Mouse (Mus musculus) forebrain, embryonic 11.5 days (tissue): ENCODE data around the gene Ablim1. TPM values are rescaled to one million over a fixed set of nuclear protein-coding genes. Genes with fewer than 3 reads are reported as not detected.

Experiments
- ATAC-seq: fragments of 200-750 bp; cut with Nextera tagmentation; replicated peaks from 2 replicates; pipeline ENCODE4 v1.8.0; 2017; ENCODE audit warnings: moderate TSS enrichment; ENCODE audit not compliant: low FRiP score
- DNase-seq: peaks from one replicate; pipeline ENCODE4 v3.0.0-alpha.2; 2017; ENCODE audit warnings: low spot score
- H3K27ac ChIP-seq: fragments of 300-500 bp; sonication (generic); 2 replicates; pipeline ENCODE4 v1.5.1; 2014; ENCODE audit warnings: low read depth, low read length
- H3K27me3 ChIP-seq: fragments of 300-500 bp; sonication (generic); 2 replicates; pipeline ENCODE4 v1.6.1; 2014; ENCODE audit warnings: mild to moderate bottlenecking, low read length, mixed read lengths; ENCODE audit not compliant: control insufficient read depth, insufficient read depth
- H3K36me3 ChIP-seq: fragments of 300-500 bp; sonication (generic); 2 replicates; pipeline ENCODE4 v1.6.1; 2014; ENCODE audit warnings: mild to moderate bottlenecking, low read length, moderate library complexity, mixed read lengths; ENCODE audit not compliant: control insufficient read depth, insufficient read depth
- H3K4me1 ChIP-seq: fragments of 300-500 bp; sonication (generic); replicated peaks from 2 replicates; pipeline ENCODE4 v1.6.1; 2014; ENCODE audit warnings: low read length, mixed read lengths; ENCODE audit not compliant: control insufficient read depth, insufficient read depth
- H3K4me2 ChIP-seq: fragments of 300-500 bp; sonication (generic); 2 replicates; pipeline ENCODE4 v1.6.1; 2014; ENCODE audit warnings: low read depth, mild to moderate bottlenecking, low read length, moderate library complexity, mixed read lengths; ENCODE audit not compliant: severe bottlenecking
- H3K4me3 ChIP-seq: fragments of 300-500 bp; sonication (generic); 2 replicates; pipeline ENCODE4 v1.5.1; 2014; ENCODE audit warnings: low read depth, low read length
- H3K9ac ChIP-seq: fragments of 300-500 bp; sonication (generic); 2 replicates; pipeline ENCODE4 v1.6.1; 2014; ENCODE audit warnings: low read length
- H3K9me3 ChIP-seq: fragments of 300-500 bp; sonication (generic); 2 replicates; pipeline ENCODE4 v1.6.1; 2016; ENCODE audit warnings: low read length, mixed read lengths; ENCODE audit not compliant: control insufficient read depth
- WGBS: fragments of 180-500 bp; shearing (Covaris S2); extraction: QIAGEN DNeasy Blood & Tissue Kit; methylation state at CpG from one replicate; pipeline ENCODE4 v1.1.7; 2014; 5-methylcytosine and 5-hydroxymethylcytosine counted together
- polyA plus RNA-seq: library from polyadenylated mRNA; unstranded; fragments of >200 nt; fragmentation: Nextera tagmentation; extraction: Ambion mirVana; gene quantifications from 2 replicates; pipeline ENCODE4 v1.2.1, GENCODE M21; 2014

Ablim1 gene
- 17.0 and 19.9 TPM in 2 replicates for polyA plus RNA-seq

DNA sequence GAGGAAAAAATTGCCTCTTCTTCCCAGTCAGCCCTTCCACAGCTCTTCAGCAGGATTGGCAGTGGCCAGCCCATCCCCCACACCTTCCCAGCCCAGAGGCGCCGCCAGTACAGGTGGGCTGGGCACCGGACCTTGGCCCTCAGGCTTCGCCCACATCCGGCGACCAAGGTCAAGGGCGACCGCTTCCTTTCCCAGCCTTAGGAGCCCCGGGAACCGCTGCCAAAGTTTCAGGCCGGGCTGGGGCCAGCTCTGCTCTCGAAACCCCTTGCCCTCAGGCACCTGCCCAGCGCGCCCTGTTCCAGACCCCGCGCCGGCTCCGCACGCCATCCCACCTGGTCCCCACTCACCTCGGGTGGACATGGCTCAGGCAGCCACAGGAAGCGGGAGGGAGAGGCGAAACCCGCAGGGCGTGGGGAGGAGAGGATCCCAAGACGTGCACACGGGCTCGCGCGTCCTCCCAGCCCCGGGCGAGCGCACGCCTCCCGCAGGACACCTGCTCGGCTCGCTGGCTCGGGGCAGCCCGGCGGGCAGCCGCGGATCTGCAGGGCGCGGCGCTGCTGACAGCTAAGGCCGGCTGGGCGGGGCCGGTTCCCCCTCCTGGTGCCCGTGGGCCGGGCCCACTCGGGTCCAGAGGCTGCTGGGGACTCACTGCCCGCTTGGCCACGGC, at the start of gene Ablim1:
Ablim1 (minus strand) TSS at position 574 of the 667 bp plus-strand sequence.
- no peaks in the 10 kb centered on the region for H3K9me3 ChIP-seq
- peak within 1 kb of the TSS; percentile 57 for H3K9ac ChIP-seq
- H3K27ac ChIP-seq = no peak within 1 kb of the TSS
- WGBS = under 1% methylated on average over 49 of the region's 52 CpGs
- H3K4me3 ChIP-seq = peak within 1 kb of the TSS; percentile 49
- peaks cover 15% of the 10 kb centered on the region for H3K27me3 ChIP-seq
- ATAC-seq = no peak
- peaks cover 5% of the 10 kb centered on the region for H3K4me1 ChIP-seq
- H3K4me2 ChIP-seq = peak within 1 kb of the TSS; percentile 99
- peak; percentile 61 for DNase-seq
- no peaks in the 10 kb centered on the region for H3K36me3 ChIP-seq

DNA sequence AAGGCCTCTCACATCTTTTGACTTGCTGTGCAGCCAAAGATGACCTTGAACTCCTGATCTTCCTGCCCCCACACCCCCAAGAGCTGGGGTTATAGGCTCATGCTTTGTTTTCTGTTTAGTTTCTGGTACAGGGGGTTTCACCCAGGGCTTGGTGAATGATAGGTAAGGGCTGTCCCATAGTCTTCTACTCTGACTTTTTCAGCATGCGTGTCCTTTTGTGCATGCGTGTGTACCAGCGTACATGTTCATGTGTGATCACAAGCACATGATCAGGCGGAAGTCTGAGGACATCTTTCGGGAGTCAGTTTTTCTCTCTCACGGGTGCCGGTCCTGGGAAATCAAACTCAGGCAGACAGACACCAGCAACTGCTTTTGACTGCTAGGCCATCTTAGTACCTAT, 48.8 kb upstream of the Ablim1 start:
- 92% methylated on average over 7 of the region's 7 CpGs for WGBS
- H3K9me3 ChIP-seq = no peaks in the 10 kb centered on the region
- ATAC-seq (no peak), DNase-seq (no peak)
- H3K4me3 ChIP-seq = no peak overlapping the region
- H3K36me3 ChIP-seq = no peaks in the 10 kb centered on the region; the same call in 1 of the 2 replicates
- no peak overlapping the region for H3K27ac ChIP-seq
- H3K9ac ChIP-seq = no peak overlapping the region; the same call in 1 of the 2 replicates
- H3K4me1 ChIP-seq = peaks cover 24% of the 10 kb centered on the region
- no peaks in the 10 kb centered on the region for H3K27me3 ChIP-seq
- H3K4me2 ChIP-seq = peak overlapping the region; percentile 29; the same call in 1 of the 2 replicates

DNA sequence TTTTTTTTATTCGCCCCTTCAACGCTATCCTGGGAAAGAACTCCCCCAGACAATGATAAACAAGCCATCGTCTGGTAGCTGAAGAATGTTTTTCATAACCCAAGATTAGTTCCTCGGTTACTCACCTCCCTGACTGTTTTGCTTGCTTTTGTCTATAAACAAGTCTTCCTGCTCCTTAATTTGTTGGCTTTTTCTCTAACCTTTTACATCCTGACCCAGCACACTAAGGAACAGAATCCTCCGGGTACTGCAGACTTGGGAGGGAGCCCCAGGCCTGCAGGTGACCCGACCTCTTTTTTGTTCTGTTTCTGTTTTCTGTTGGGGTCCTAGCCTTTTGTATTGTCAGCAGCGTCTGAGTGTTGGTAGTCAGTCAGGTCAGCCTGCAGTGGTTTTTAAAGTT, 48.4 kb upstream of the Ablim1 start:
- peak overlapping the region; percentile 9; the same call in 1 of the 2 replicates for H3K9ac ChIP-seq
- H3K27ac ChIP-seq = no peak overlapping the region
- H3K27me3 ChIP-seq = no peaks in the 10 kb centered on the region
- H3K9me3 ChIP-seq = no peaks in the 10 kb centered on the region
- H3K4me2 ChIP-seq = peak overlapping the region; percentile 29; the same call in 1 of the 2 replicates
- DNase-seq (no peak), ATAC-seq (no peak)
- H3K4me3 ChIP-seq = no peak overlapping the region
- no peaks in the 10 kb centered on the region for H3K36me3 ChIP-seq
- WGBS = 35% methylated on average over 7 of the region's 7 CpGs
- H3K4me1 ChIP-seq = peaks cover 21% of the 10 kb centered on the region

DNA sequence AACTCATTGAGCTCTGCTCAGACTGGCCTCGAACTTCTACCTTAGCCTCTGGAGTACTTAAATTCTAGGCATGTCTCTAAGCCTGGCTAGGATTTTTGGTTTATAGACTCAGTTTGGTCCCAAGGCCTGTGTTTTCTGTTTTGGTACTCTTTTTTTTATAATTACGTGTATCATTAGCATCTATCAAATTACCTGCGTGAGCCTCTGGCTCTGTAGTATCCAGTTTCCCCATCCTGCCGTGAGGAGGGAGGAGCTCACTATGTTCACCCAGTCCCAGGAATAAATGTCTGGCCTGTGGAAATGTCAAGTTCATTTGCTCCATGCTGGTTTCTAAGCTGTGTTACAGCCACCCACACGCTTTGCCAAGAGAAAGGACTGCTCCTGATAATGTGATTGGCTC, 47.9 kb upstream of the Ablim1 start:
- 50% methylated on average over 5 of the region's 5 CpGs for WGBS
- no peaks in the 10 kb centered on the region for H3K27me3 ChIP-seq
- no peak for ATAC-seq
- no peak overlapping the region for H3K4me3 ChIP-seq
- H3K36me3 ChIP-seq = no peaks in the 10 kb centered on the region
- H3K9ac ChIP-seq = peak overlapping the region; percentile 9
- H3K27ac ChIP-seq = no peak overlapping the region
- H3K4me1 ChIP-seq = peaks cover 21% of the 10 kb centered on the region
- H3K9me3 ChIP-seq = no peaks in the 10 kb centered on the region
- peak overlapping the region; percentile 29 for H3K4me2 ChIP-seq
- peak; percentile 46 for DNase-seq

DNA sequence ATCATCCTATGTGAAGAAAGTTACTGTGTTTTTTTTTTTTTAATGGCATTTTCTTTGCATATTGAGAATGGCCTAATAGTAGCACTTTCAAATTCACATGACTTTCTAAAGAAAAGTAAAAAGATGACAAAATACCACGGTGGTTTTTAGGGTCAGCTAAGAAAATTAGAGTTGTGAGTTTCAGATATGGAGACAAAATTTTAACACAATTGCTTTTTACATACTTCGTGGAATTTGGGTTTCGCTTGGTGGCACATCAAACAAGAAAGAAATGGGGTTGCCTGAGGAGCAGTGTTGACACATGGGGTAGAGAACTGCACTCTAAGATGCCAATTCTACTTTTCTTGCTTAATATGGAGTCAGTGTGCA, 47.2 kb upstream of the Ablim1 start:
- H3K4me3 ChIP-seq = peak overlapping the region; percentile 98
- H3K27ac ChIP-seq = peak overlapping the region; percentile 90; the same call in 1 of the 2 replicates
- H3K27me3 ChIP-seq = no peaks in the 10 kb centered on the region
- H3K9me3 ChIP-seq = no peaks in the 10 kb centered on the region
- H3K9ac ChIP-seq = peak overlapping the region; percentile 99
- H3K36me3 ChIP-seq = no peaks in the 10 kb centered on the region
- no peak for DNase-seq
- ATAC-seq = no peak
- peaks cover 21% of the 10 kb centered on the region for H3K4me1 ChIP-seq
- peak overlapping the region; percentile 58 for H3K4me2 ChIP-seq
- WGBS = 23% methylated on average over 3 of the region's 3 CpGs

DNA sequence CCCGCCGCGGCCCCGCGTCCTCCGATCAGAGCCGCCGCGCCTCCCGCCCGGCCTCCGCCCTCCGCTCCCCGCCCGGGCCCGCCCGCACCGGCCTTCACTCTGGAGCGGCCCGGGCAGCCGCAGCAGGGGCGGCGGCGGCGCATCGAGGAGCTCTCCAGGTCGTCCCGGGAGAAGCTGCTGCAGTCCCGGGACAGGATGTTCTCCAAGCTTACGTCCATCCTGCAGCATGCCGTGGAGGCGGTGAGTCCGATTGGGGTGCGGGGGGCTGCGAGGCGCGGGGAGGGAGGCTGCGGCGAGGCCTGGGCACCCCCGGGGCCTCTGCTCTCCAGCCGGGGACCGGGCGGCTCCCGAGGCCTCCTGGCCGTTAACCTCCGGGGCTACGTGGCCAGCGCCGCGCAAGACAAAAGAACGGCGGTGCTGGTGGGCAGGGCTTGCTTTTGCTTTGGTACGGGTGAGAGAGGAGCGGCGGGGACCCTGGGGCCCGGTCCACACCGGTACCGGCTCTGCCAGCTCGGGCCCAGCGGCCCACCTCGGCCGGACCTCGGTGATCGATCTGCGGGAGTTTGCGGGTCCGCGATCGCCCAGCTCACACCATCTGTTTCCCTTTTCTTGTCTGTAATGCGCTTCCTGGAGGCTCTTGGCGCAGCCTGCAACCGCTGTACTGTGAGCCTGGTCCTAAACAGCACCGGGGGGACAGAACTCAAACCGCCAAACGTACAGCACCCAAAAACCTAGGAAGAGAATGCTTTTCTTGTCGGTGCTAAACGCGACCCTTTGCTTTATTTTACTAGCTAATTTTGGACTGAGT, 46.6 kb upstream of the Ablim1 start:
- WGBS = under 1% methylated on average over 64 of the region's 78 CpGs
- Histone ChIP-seq H3K4me3 (peak overlapping the region; percentile 98), H3K4me2 (peak overlapping the region; percentile 58), H3K9me3 (no peaks in the 10 kb centered on the region), H3K4me1 (peaks cover 20% of the 10 kb centered on the region), H3K36me3 (no peaks in the 10 kb centered on the region), H3K27me3 (no peaks in the 10 kb centered on the region), H3K27ac (peak overlapping the region; percentile 90), H3K9ac (peak overlapping the region; percentile 99)
- ATAC-seq (peak; percentile 78), DNase-seq (no peak)

DNA sequence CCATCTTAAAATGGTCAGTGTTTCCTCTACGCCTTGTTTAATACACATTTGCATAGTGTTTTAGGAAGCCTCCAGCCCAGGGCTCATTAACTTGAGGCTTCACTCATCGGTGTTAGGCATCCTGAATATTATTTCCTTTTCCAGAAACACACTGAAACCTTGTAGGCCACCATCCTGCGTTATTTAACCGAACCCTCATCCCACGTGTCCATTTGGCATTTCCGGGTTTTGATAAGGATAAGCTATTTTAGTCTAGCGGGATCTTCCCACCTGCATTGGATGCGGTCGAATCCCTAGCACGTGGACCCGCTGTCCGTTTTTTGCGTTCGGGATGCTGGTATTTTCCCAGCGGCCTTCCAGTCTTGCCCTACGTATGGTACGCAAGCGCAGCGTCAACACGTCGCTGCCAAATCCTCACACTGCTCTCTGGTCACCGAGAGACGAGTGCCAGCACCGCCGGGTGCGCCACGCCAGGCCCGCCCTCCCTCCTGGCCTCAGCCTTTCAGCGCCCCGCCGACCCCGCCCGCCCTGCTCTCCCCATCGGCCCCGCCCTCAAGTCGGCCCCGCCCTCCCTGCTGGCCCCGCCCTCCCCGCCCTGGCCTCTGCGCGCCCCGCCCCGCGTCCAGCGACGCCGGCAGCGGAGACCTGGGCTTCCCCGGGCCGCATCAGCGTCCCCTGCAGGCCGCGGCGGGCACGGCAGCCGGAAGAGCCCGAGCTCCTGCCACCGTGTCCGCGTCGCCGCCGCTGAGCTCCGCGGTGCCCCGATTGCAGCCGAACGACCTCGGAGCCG, 45.8 kb upstream of the Ablim1 start, which contains the start of gene Fam160b1:
Fam160b1 (plus strand) TSS at position 340 of the 790 bp plus-strand sequence.
- H3K27me3 ChIP-seq = no peaks in the 10 kb centered on the region
- DNase-seq (peak; percentile 99), ATAC-seq (peak; percentile 95)
- no peaks in the 10 kb centered on the region for H3K9me3 ChIP-seq
- peak within 1 kb of the TSS; percentile 99 for H3K9ac ChIP-seq
- H3K4me2 ChIP-seq = peak within 1 kb of the TSS; percentile 58
- H3K4me1 ChIP-seq = peaks cover 15% of the 10 kb centered on the region
- no peaks in the 10 kb centered on the region for H3K36me3 ChIP-seq
- peak within 1 kb of the TSS; percentile 98 for H3K4me3 ChIP-seq
- H3K27ac ChIP-seq = peak within 1 kb of the TSS; percentile 90
- 1% methylated on average over 64 of the region's 70 CpGs for WGBS

DNA sequence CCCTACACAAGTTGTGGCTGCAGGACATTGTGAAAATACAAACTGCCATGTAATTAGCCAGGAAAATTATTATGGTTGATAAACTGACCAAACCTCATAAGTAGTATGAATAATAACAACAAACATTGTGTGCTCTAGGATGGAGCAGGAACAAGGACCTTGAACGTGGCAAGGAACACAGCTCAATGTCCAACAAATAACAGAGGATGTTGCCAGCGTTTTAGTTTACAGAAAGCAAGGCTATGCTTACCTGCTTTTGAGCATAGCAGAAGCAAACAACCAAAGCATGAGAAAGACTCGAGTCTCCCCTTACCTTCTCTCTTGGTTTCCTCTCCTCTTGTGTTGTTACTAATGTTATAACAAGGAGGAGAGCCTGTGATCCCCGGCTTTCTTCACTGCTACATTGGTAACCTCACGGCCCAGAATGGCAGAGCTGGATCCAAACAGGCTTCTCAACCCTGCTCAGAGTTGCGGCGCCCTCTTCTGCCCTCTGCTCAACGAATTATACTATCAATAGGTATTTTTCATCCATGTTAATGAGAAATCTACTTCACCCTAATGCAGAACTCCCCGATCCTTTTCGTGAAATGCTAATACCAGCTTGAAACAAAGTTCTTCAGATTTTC, 45.1 kb upstream of the Ablim1 start:
- DNase-seq (peak; percentile 54), ATAC-seq (no peak)
- 47% methylated on average over 10 of the region's 10 CpGs for WGBS
- no peaks in the 10 kb centered on the region for H3K9me3 ChIP-seq
- H3K4me2 ChIP-seq = peak overlapping the region; percentile 45
- no peaks in the 10 kb centered on the region for H3K36me3 ChIP-seq
- peak overlapping the region; percentile 24; the same call in 1 of the 2 replicates for H3K9ac ChIP-seq
- peaks cover 13% of the 10 kb centered on the region for H3K4me1 ChIP-seq
- H3K27ac ChIP-seq = no peak overlapping the region
- H3K27me3 ChIP-seq = no peaks in the 10 kb centered on the region
- H3K4me3 ChIP-seq = peak overlapping the region; percentile 98
